Comparison of ENCODE assay signal across 23 mouse cellular contexts in the genomic region with DNA sequence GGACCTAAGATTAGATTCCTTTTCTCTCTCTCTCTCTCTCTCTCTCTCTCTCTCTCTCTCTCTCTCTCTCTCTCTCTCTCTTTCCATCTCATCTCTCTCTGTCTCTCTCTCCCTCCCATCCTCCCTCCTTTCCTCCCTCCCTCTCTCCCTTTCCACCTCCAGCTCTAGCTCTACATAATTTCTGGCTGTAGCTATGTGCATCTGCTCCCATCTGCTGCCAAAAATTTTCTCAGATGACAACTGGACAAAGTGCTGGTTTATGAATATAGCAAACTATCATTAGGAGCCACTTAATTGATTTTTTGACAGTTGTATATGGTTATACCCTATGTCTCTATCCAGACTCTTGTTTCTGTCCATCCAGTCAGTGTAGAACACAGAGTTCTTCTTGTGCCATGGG.
DNase-seq lines count a peak whose midpoint lies in the region; ATAC-seq and TF ChIP-seq lines count a peak whose summit lies in the region.
"Had no signal": no experiment of that assay in that cellular context is flagged by ENCODE, and none has a peak within 500 bp of the region (broad histone marks: within the 10 kb centered on the region; RNA-seq: fewer than 3 reads in every experiment).

No protein-coding gene starts in this region.

- H3K36me3 ChIP-seq in lung, embryonic 14.5 days (ENCODE audit: insufficient read depth), result no peaks in the 10 kb centered on the region
- no peaks in the 10 kb centered on the region for H3K36me3 ChIP-seq in lung, postnatal 0 days (ENCODE audit: insufficient read depth, low read length)
- H3K36me3 ChIP-seq in midbrain, embryonic 15.5 days (replicated peaks), result no peaks in the 10 kb centered on the region
- H3K36me3 ChIP-seq: embryonic facial prominence, embryonic 12.5 days; embryonic facial prominence, embryonic 15.5 days; hindbrain, embryonic 12.5 days; hindbrain, embryonic 15.5 days had no signal

- peak; percentile 6 for DNase-seq in lung, embryonic 14.5 days
- DNase-seq in lung, postnatal 0 days (ENCODE audit: low spot score), result no peak
- peak; percentile 8 to 14 for DNase-seq in layer of hippocampus, adult 8-10 months (ENCODE audit: low spot score in 2 of 2)
- DNase-seq in layer of hippocampus, postnatal 36 days, result peak; percentile 4
- no peak for DNase-seq in right cerebral cortex, postnatal 36 days (ENCODE audit: low spot score in 2 of 2)
- DNase-seq: adrenal gland, postnatal 10 days; adrenal gland, postnatal 36 days; cerebellum, adult 11 months; cerebellum, adult 2 months; cerebellum, adult 9-11 months; cerebellum, postnatal 25 days; forebrain, postnatal 0 days; gastrocnemius, postnatal 10 days; heart, adult 11 months had no signal

- TF ChIP-seq CTCF in lung, embryonic 14.5 days (IDR thresholded peaks at IDR 0.05; ENCODE audit: low read depth), result no peak
- no peak for TF ChIP-seq CTCF in lung, postnatal 0 days (IDR thresholded peaks at IDR 0.05)

- no peak overlapping the region for H3K4me2 ChIP-seq in lung, embryonic 14.5 days
- no peak overlapping the region for H3K4me2 ChIP-seq in lung, postnatal 0 days (replicated peaks; ENCODE audit: low read depth, low read length)
- no peak overlapping the region for H3K4me2 ChIP-seq in midbrain, embryonic 15.5 days
- H3K4me2 ChIP-seq: embryonic facial prominence, embryonic 12.5 days; embryonic facial prominence, embryonic 15.5 days; heart, embryonic 11.5 days; hindbrain, embryonic 12.5 days; hindbrain, embryonic 15.5 days had no signal

- H3K9ac ChIP-seq in lung, embryonic 14.5 days, result no peak overlapping the region
- no peak overlapping the region for H3K9ac ChIP-seq in lung, postnatal 0 days (replicated peaks; ENCODE audit: low read depth)
- no peak overlapping the region for H3K9ac ChIP-seq in midbrain, embryonic 15.5 days
- H3K9ac ChIP-seq: embryonic facial prominence, embryonic 12.5 days; embryonic facial prominence, embryonic 15.5 days; forebrain, postnatal 0 days; hindbrain, embryonic 12.5 days; hindbrain, embryonic 15.5 days had no signal

- H3K4me1 ChIP-seq in lung, embryonic 14.5 days (ENCODE audit: insufficient read depth), result no peaks in the 10 kb centered on the region
- H3K4me1 ChIP-seq in lung, postnatal 0 days (ENCODE audit: insufficient read depth, low read depth, low read length), result no peaks in the 10 kb centered on the region
- no peaks in the 10 kb centered on the region for H3K4me1 ChIP-seq in midbrain, embryonic 15.5 days
- H3K4me1 ChIP-seq: embryonic facial prominence, embryonic 12.5 days; embryonic facial prominence, embryonic 15.5 days; hindbrain, embryonic 12.5 days; hindbrain, embryonic 15.5 days had no signal

- no peaks in the 10 kb centered on the region for H3K9me3 ChIP-seq in lung, embryonic 14.5 days (ENCODE audit: low read depth, low read length)
- H3K9me3 ChIP-seq in lung, postnatal 0 days (ENCODE audit: low read length), result no peaks in the 10 kb centered on the region
- H3K9me3 ChIP-seq in midbrain, embryonic 15.5 days, result no peaks in the 10 kb centered on the region
- H3K9me3 ChIP-seq: embryonic facial prominence, embryonic 12.5 days; embryonic facial prominence, embryonic 15.5 days; hindbrain, embryonic 12.5 days; hindbrain, embryonic 15.5 days had no signal

- no peak for TF ChIP-seq EP300 in lung, postnatal 0 days (IDR thresholded peaks at IDR 0.05)

- H3K27ac ChIP-seq in lung, embryonic 14.5 days (ENCODE audit: low read depth), result no peak overlapping the region
- no peak overlapping the region for H3K27ac ChIP-seq in lung, postnatal 0 days (ENCODE audit: low read length)
- H3K27ac ChIP-seq in midbrain, embryonic 15.5 days, result no peak overlapping the region
- H3K27ac ChIP-seq: embryonic facial prominence, embryonic 12.5 days; embryonic facial prominence, embryonic 15.5 days; hindbrain, embryonic 12.5 days; hindbrain, embryonic 15.5 days had no signal

- ATAC-seq in lung, embryonic 14.5 days (ENCODE audit: insufficient read depth), result no peak
- no peak for ATAC-seq in lung, postnatal 0 days
- ATAC-seq in midbrain, embryonic 15.5 days (replicated peaks), result no peak
- ATAC-seq: activated CD4-positive, CD25-positive, alpha-beta regulatory T cell, adult 4 months; CD4-positive, CD25-positive, alpha-beta regulatory T cell, adult 4 months; forebrain, embryonic 14.5 days; forebrain, postnatal 0 days had no signal

- H3K4me3 ChIP-seq in lung, embryonic 14.5 days (ENCODE audit: low read depth, low read length), result no peak overlapping the region
- H3K4me3 ChIP-seq in lung, postnatal 0 days (ENCODE audit: low read depth, low read length), result no peak overlapping the region
- H3K4me3 ChIP-seq in midbrain, embryonic 15.5 days, result no peak overlapping the region
- H3K4me3 ChIP-seq: embryonic facial prominence, embryonic 12.5 days; embryonic facial prominence, embryonic 15.5 days; hindbrain, embryonic 12.5 days; hindbrain, embryonic 15.5 days had no signal

- H3K27me3 ChIP-seq in lung, embryonic 14.5 days (ENCODE audit: insufficient read depth, low read length), result no peaks in the 10 kb centered on the region
- no peaks in the 10 kb centered on the region for H3K27me3 ChIP-seq in lung, postnatal 0 days (replicated peaks; ENCODE audit: insufficient read depth, low read length)
- H3K27me3 ChIP-seq in midbrain, embryonic 15.5 days (replicated peaks), result no peaks in the 10 kb centered on the region
- H3K27me3 ChIP-seq: embryonic facial prominence, embryonic 12.5 days; embryonic facial prominence, embryonic 15.5 days; hindbrain, embryonic 12.5 days; hindbrain, embryonic 15.5 days had no signal

Comparison
In these comparisons a context has a peak if more than half of its experiments do, and no peak if none do; other contexts are left out.
1. DNase-seq: peak in lung, embryonic 14.5 days (single experiment), layer of hippocampus, adult 8-10 months (2 of 2) and layer of hippocampus, postnatal 36 days (2 of 2); none in lung, postnatal 0 days (single experiment) and right cerebral cortex, postnatal 36 days (0 of 2).